Mouse (Mus musculus) heart, postnatal 0 days (tissue): Measurements from ENCODE around the gene Cpm. TPM values are rescaled to one million over a fixed set of nuclear protein-coding genes. Genes with fewer than 3 reads are reported as not detected.

ENCODE experiments used
- ATAC-seq: fragments of 200-750 bp; cut with Nextera tagmentation; 2 replicates; pipeline ENCODE4 v1.8.0; 2017; ENCODE audit warnings: low read depth, moderate number of reproducible peaks, moderate library complexity; ENCODE audit not compliant: insufficient read depth
- DNase-seq: peaks from one replicate; pipeline ENCODE4 v3.0.0-alpha.2; 2016; ENCODE audit warnings: low spot score
- H3K27ac ChIP-seq: fragments of 300-500 bp; sonication (generic); 2 replicates; pipeline ENCODE4 v1.5.1; 2014; ENCODE audit warnings: low read depth, mild to moderate bottlenecking
- H3K27me3 ChIP-seq: fragments of 300-500 bp; sonication (generic); 2 replicates; pipeline ENCODE4 v1.6.1; 2014; ENCODE audit warnings: low read length, mixed read lengths; ENCODE audit not compliant: control insufficient read depth, insufficient read depth
- H3K36me3 ChIP-seq: fragments of 300-500 bp; sonication (generic); replicated peaks from 2 replicates; pipeline ENCODE4 v1.6.1; 2014; ENCODE audit warnings: low read length, mixed read lengths; ENCODE audit not compliant: control insufficient read depth, insufficient read depth
- H3K4me1 ChIP-seq: fragments of 300-500 bp; sonication (generic); 2 replicates; pipeline ENCODE4 v1.6.1; 2014; ENCODE audit warnings: antibody characterized with exemption; ENCODE audit not compliant: control insufficient read depth, insufficient read depth
- H3K4me2 ChIP-seq: fragments of 300-500 bp; sonication (generic); 2 replicates; pipeline ENCODE4 v1.6.1; 2014; ENCODE audit warnings: low read depth, mild to moderate bottlenecking, low read length, moderate library complexity
- H3K4me3 ChIP-seq: fragments of 300-500 bp; sonication (generic); 2 replicates; pipeline ENCODE4 v1.5.1; 2014; ENCODE audit warnings: low read depth, low read length
- H3K9ac ChIP-seq: fragments of 300-500 bp; sonication (generic); replicated peaks from 2 replicates; pipeline ENCODE4 v1.6.1; 2014; ENCODE audit warnings: low read depth, low read length, mixed read lengths
- H3K9me3 ChIP-seq: fragments of 300-500 bp; sonication (generic); replicated peaks from 2 replicates; pipeline ENCODE4 v1.6.1; 2016; ENCODE audit warnings: low read length; ENCODE audit not compliant: control insufficient read depth
- CTCF ChIP-seq: IDR thresholded peaks from 2 replicates; pipeline ENCODE4 v1.5.1; 2016; ENCODE audit warnings: antibody characterized with exemption, control low read depth, low read depth
- EP300 ChIP-seq: IDR thresholded peaks from 2 replicates; pipeline ENCODE4 v1.6.1; 2016; ENCODE audit warnings: antibody characterized with exemption, low read depth
- WGBS: fragments of 180-500 bp; shearing (Covaris S2); extraction: QIAGEN DNeasy Blood & Tissue Kit; methylation state at CpG from one replicate; pipeline ENCODE4 v1.1.7; 2014; 5-methylcytosine and 5-hydroxymethylcytosine counted together
- polyA plus RNA-seq: library from polyadenylated mRNA; unstranded; fragments of >200 nt; fragmentation: Nextera tagmentation; extraction: Ambion mirVana; gene quantifications from 2 replicates; pipeline ENCODE4 v1.2.1, GENCODE M21; 2015
- total RNA-seq: library from RNA; depleted of rRNA; stranded (reverse); fragments of >200 nt; gene quantifications from 2 replicates; pipeline ENCODE4 v1.2.3, GENCODE M21; 2014; ENCODE audit warnings: low replicate concordance

Cpm gene
- total and polyA plus RNA-seq, 2 experiments from 2014 or later = 0.53 to 2.0 TPM

GRCm38 (mm10) chr10:117650042-117650655 is 20.8 kb downstream of the Cpm start:
- ATAC-seq = no peak
- DNase-seq = no peak
- 76% methylated on average over 12 of the region's 12 CpGs for WGBS
- Histone ChIP-seq H3K9ac (no peak overlapping the region), H3K27ac (no peak overlapping the region), H3K9me3 (no peaks in the 10 kb centered on the region), H3K4me3 (no peak overlapping the region), H3K36me3 (no peaks in the 10 kb centered on the region), H3K27me3 (no peaks in the 10 kb centered on the region), H3K4me2 (no peak overlapping the region), H3K4me1 (no peaks in the 10 kb centered on the region)
- no peak for TF ChIP-seq CTCF
- no peak for TF ChIP-seq EP300

GRCm38 (mm10) chr10:117650725-117651124 is 21.4 kb downstream of the Cpm start:
- Histone ChIP-seq H3K27me3 (no peaks in the 10 kb centered on the region), H3K36me3 (no peaks in the 10 kb centered on the region), H3K9ac (no peak overlapping the region), H3K4me1 (no peaks in the 10 kb centered on the region), H3K4me2 (no peak overlapping the region), H3K4me3 (no peak overlapping the region), H3K9me3 (no peaks in the 10 kb centered on the region), H3K27ac (no peak overlapping the region)
- ATAC-seq = no peak
- no peak for DNase-seq
- TF ChIP-seq CTCF = no peak
- no peak for TF ChIP-seq EP300
- 78% methylated on average over 7 of the region's 7 CpGs for WGBS

GRCm38 (mm10) chr10:117651587-117652377 is 22.5 kb downstream of the Cpm start:
- Histone ChIP-seq H3K36me3 (no peaks in the 10 kb centered on the region), H3K9ac (no peak overlapping the region), H3K27ac (no peak overlapping the region), H3K4me2 (no peak overlapping the region), H3K4me1 (no peaks in the 10 kb centered on the region), H3K4me3 (no peak overlapping the region), H3K27me3 (no peaks in the 10 kb centered on the region), H3K9me3 (no peaks in the 10 kb centered on the region)
- WGBS = 65% methylated on average over 10 of the region's 10 CpGs
- TF ChIP-seq EP300 = no peak
- TF ChIP-seq CTCF = no peak
- ATAC-seq (no peak), DNase-seq (no peak)

GRCm38 (mm10) chr10:117652378-117652774 is 23.1 kb downstream of the Cpm start:
- no peaks in the 10 kb centered on the region for H3K9me3 ChIP-seq
- H3K9ac ChIP-seq = no peak overlapping the region
- H3K36me3 ChIP-seq = no peaks in the 10 kb centered on the region
- TF ChIP-seq CTCF = no peak
- no peak for TF ChIP-seq EP300
- H3K27ac ChIP-seq = no peak overlapping the region
- no peak overlapping the region for H3K4me2 ChIP-seq
- H3K4me1 ChIP-seq = no peaks in the 10 kb centered on the region
- no peak for DNase-seq
- no peak overlapping the region for H3K4me3 ChIP-seq
- 79% methylated on average over 4 of the region's 4 CpGs for WGBS
- ATAC-seq = no peak
- no peaks in the 10 kb centered on the region for H3K27me3 ChIP-seq

- DNase-seq = no peak
- H3K27ac ChIP-seq = no peak overlapping the region
- no peaks in the 10 kb centered on the region for H3K27me3 ChIP-seq
- no peaks in the 10 kb centered on the region for H3K36me3 ChIP-seq
- no peaks in the 10 kb centered on the region for H3K4me1 ChIP-seq
- no peak for TF ChIP-seq EP300
- TF ChIP-seq CTCF = no peak
- no peak for ATAC-seq
- no peak overlapping the region for H3K4me2 ChIP-seq
- 59% methylated on average over 8 of the region's 8 CpGs for whole genome bisulfite sequencing
- no peak overlapping the region for H3K9ac ChIP-seq
- no peaks in the 10 kb centered on the region for H3K9me3 ChIP-seq
- H3K4me3 ChIP-seq = no peak overlapping the region
Observed at GRCm38 (mm10) chr10:117652930-117653778, 23.9 kb downstream of the Cpm start.
